Mouse (Mus musculus) bone marrow macrophage, adult 2 months (primary cell): ENCODE measurements around the gene Gtf2i.

ENCODE experiments used
- CTCF ChIP-seq: IDR thresholded peaks from 2 replicates; pipeline ENCODE4 v1.5.1; 2012; ENCODE audit warnings: low read depth, mild to moderate bottlenecking, low read length, moderate library complexity
- POLR2A ChIP-seq: IDR thresholded peaks from 2 replicates; pipeline ENCODE4 v1.6.1; 2012; ENCODE audit warnings: mild to moderate bottlenecking, low read depth, low read length, borderline replicate concordance

- TF ChIP-seq CTCF: no peak
- no peak for TF ChIP-seq POLR2A
Observed at GRCm38 (mm10) chr5:134233244-134233651, 81.3 kb downstream of the Gtf2i start.
